Mouse (Mus musculus): ENCODE measurements around the gene Sytl2. TPM values are rescaled to one million over a fixed set of nuclear protein-coding genes. Genes with fewer than 3 reads are reported as not detected.

The Sytl2 gene
- total RNA-seq, 2 experiments from 2014 or later = 0.61 to 2.9 TPM

- ATAC-seq (replicated peaks; ENCODE audit: low FRiP score, poor library complexity, severe bottlenecking) = peak; percentile 40; the same call in 1 of the 2 replicates
Observed at GRCm38 (mm10) chr7:90444206-90444605, 142.2 kb downstream of the Sytl2 start.

- no peak for ATAC-seq (replicated peaks; ENCODE audit: low FRiP score, poor library complexity, severe bottlenecking)
Observed at GRCm38 (mm10) chr7:90456149-90456844, 154.2 kb downstream of the Sytl2 start.

DNA sequence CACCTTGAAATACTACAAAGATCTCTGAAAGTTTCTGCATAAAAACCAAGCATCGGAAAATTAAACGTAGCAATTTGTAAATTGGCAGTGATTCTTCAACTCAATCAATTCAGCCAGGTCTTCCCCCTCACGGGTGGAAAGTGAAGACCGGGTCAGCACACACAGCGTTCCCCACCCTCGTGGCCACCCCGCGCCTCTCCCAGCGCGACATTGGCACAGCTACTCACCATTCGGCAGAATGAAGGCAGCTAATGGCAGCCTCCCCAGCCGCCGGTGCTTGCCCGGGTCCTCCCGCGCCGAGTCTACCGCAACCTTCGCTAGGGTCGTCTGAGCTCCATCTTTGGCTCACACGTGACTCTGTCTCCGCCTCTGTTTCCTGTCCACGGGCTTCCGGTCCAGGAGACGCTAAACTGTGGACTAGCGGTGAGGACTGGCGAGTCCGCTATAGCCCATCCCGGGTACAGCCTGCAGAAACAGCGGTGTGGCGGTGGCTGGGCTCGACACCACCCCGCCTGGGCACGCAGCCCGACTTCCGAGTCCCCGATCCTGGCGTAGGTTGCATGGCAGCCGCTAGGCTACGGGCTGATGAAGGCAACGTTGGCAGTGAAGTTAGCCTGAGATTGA, 154.9 kb downstream of the Sytl2 start, which contains the start of gene Tmem126a:
Gene Tmem126a (minus strand): TSS at position 385 of the 624 bp plus-strand sequence.
- ATAC-seq (replicated peaks; ENCODE audit: low FRiP score, poor library complexity, severe bottlenecking) = peak; percentile 96

DNA sequence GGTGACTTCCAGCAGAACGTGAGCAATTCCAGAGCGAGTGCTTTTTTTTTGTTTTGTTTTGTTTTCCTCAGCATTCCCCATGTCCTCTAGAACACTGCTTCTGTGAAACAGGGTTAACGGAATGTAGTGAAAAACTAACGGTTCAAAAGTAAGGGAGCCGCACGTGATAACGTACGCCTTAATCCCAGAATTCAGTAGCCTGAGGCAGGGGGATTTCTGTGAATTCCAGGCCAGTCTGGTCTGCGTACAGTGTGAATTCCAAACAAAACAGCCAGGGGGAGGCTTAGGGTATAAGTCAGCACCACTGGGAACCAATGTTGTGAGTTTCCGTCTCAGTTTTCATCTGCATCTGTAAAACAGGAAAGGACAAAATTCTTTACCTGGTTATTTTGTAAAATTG, 155.5 kb downstream of the Sytl2 start:
- peak; percentile 28 for ATAC-seq (replicated peaks; ENCODE audit: low FRiP score, poor library complexity, severe bottlenecking)

Other genes with a start within 250 kb of the Sytl2 start
- 1,006 and 1,368 TPM in 2 replicates for gene Picalm, start 172.0 kb upstream of the Sytl2 start, total RNA-seq (2015; ENCODE audit: low replicate concordance)
- gene Picalm, start 172.0 kb upstream of the Sytl2 start, total RNA-seq (2017; ENCODE audit: low replicate concordance) = 1,167 and 1,289 TPM in 2 replicates
- gene Ccdc83, start 36.5 kb upstream of the Sytl2 start, total RNA-seq (2015; ENCODE audit: low replicate concordance) = not detected in 2 replicates
- not detected in 2 replicates for gene Ccdc83, start 36.5 kb upstream of the Sytl2 start, total RNA-seq (2017; ENCODE audit: low replicate concordance)
- not detected in 2 replicates for gene Ccdc89, start 124.3 kb downstream of the Sytl2 start, total RNA-seq (2015; ENCODE audit: low replicate concordance)
- not detected in 2 replicates for gene Ccdc89, start 124.3 kb downstream of the Sytl2 start, total RNA-seq (2017; ENCODE audit: low replicate concordance)
- gene Crebzf, start 140.5 kb downstream of the Sytl2 start, total RNA-seq (2015; ENCODE audit: low replicate concordance) = 85.8 and 132 TPM in 2 replicates
- 76.8 and 101 TPM in 2 replicates for gene Crebzf, start 140.5 kb downstream of the Sytl2 start, total RNA-seq (2017; ENCODE audit: low replicate concordance)
- 4.0 and 18.9 TPM in 2 replicates for gene Tmem126a, start 155.0 kb downstream of the Sytl2 start, total RNA-seq (2015; ENCODE audit: low replicate concordance)
- 3.1 and 3.7 TPM in 2 replicates for gene Tmem126a, start 155.0 kb downstream of the Sytl2 start, total RNA-seq (2017; ENCODE audit: low replicate concordance)
- gene Tmem126b, start 173.7 kb downstream of the Sytl2 start, total RNA-seq (2015; ENCODE audit: low replicate concordance) = 1.8 and 9.6 TPM in 2 replicates
- 6.0 and 8.6 TPM in 2 replicates for gene Tmem126b, start 173.7 kb downstream of the Sytl2 start, total RNA-seq (2017; ENCODE audit: low replicate concordance)
- gene Dlg2, start 174.4 kb downstream of the Sytl2 start, total RNA-seq (2015; ENCODE audit: low replicate concordance) = 5.8 TPM in 1 of 2 replicates, not detected in the other
- gene Dlg2, start 174.4 kb downstream of the Sytl2 start, total RNA-seq (2017; ENCODE audit: low replicate concordance) = not detected in 2 replicates